In the genomic region with DNA sequence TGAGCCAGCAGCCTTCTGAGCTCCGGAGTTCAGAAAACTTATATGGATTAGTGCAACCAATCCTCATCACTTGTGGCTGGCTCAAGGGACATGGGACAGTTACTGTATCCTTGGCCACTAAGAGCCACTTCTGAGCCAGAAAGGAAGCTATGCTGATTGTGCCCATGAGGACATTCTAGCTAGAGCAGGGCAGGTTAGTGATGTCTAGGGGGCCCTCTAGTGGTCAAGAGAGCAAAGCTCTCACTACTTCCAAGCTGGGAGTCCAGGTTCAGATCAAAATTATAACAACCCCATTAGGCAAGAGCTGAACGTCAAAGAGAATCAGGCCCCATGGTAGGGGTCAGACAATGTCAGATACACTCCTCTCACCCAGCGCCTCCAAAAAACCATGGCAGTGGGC, we compare ENCODE assay signal across 8 mouse cellular contexts. TPM values are rescaled to one million over a fixed set of nuclear protein-coding genes. Genes with fewer than 3 reads are reported as not detected.
A peak's percentile ranks its signal among the peaks of the same experiment; 100 is the strongest.
DNase-seq lines count a peak whose midpoint lies in the region; ATAC-seq and TF ChIP-seq lines count a peak whose summit lies in the region.

No protein-coding gene starts in this region.

- no peak overlapping the region for H3K4me3 ChIP-seq in ES-Bruce4 (ENCODE audit: low read depth, low read length)
- H3K4me3 ChIP-seq in kidney, embryonic 15.5 days (replicated peaks), result no peak overlapping the region
- no peak overlapping the region for H3K4me3 ChIP-seq in liver, postnatal 0 days (ENCODE audit: low read depth, low read length)

- no peaks in the 10 kb centered on the region for H3K9me3 ChIP-seq in ES-Bruce4 (replicated peaks; ENCODE audit: control insufficient read depth, insufficient read depth, low read length, poor library complexity, severe bottlenecking)
- H3K9me3 ChIP-seq in kidney, embryonic 15.5 days (replicated peaks), result no peaks in the 10 kb centered on the region
- H3K9me3 ChIP-seq in liver, postnatal 0 days (ENCODE audit: low read length), result no peaks in the 10 kb centered on the region

- TF ChIP-seq EP300 in ES-Bruce4 (IDR thresholded peaks at IDR 0.05; ENCODE audit: insufficient read depth, low read depth, low read length), result no peak
- TF ChIP-seq EP300 in liver, postnatal 0 days (IDR thresholded peaks at IDR 0.05; ENCODE audit: low read depth), result no peak

- no peak for TF ChIP-seq POLR2A in ES-Bruce4 (IDR thresholded peaks at IDR 0.05; ENCODE audit: insufficient read depth, low read length)

- H3K27me3 ChIP-seq in ES-Bruce4 (ENCODE audit: control insufficient read depth, insufficient read depth, low read length, poor library complexity, severe bottlenecking), result no peaks in the 10 kb centered on the region
- no peaks in the 10 kb centered on the region for H3K27me3 ChIP-seq in kidney, embryonic 15.5 days
- H3K27me3 ChIP-seq in liver, postnatal 0 days (ENCODE audit: insufficient read depth, low read length), result no peaks in the 10 kb centered on the region

- ATAC-seq in frontal cortex, adult (ENCODE audit: low TSS enrichment), result peak; percentile 90
- 0 out of 2 replicates have a peak, but pooled peaks have one; percentile 40 for ATAC-seq in kidney, embryonic 15.5 days (replicated peaks; ENCODE audit: low FRiP score)
- peak; percentile 62; the same call in 1 of the 2 replicates for ATAC-seq in liver, postnatal 0 days

- no peak overlapping the region for H3K9ac ChIP-seq in ES-Bruce4 (ENCODE audit: low read depth, poor library complexity, severe bottlenecking)
- H3K9ac ChIP-seq in kidney, embryonic 15.5 days, result no peak overlapping the region
- no peak overlapping the region for H3K9ac ChIP-seq in liver, postnatal 0 days (replicated peaks)

- peak; percentile 47 for TF ChIP-seq CTCF in ES-Bruce4 (IDR thresholded peaks at IDR 0.05; ENCODE audit: low read depth, low read length)
- TF ChIP-seq CTCF in liver, postnatal 0 days (IDR thresholded peaks at IDR 0.05; ENCODE audit: low read depth), result peak; percentile 86

- H3K4me1 ChIP-seq in ES-Bruce4 (ENCODE audit: control insufficient read depth, insufficient read depth, low read length), result no peaks in the 10 kb centered on the region
- no peaks in the 10 kb centered on the region for H3K4me1 ChIP-seq in kidney, embryonic 15.5 days
- H3K4me1 ChIP-seq in liver, postnatal 0 days (ENCODE audit: insufficient read depth), result no peaks in the 10 kb centered on the region

- H3K36me3 ChIP-seq in ES-Bruce4 (ENCODE audit: control insufficient read depth, insufficient read depth, low read length, poor library complexity, severe bottlenecking), result no peaks in the 10 kb centered on the region
- H3K36me3 ChIP-seq in kidney, embryonic 15.5 days, result no peaks in the 10 kb centered on the region
- H3K36me3 ChIP-seq in liver, postnatal 0 days (replicated peaks; ENCODE audit: insufficient read depth, low read length), result no peaks in the 10 kb centered on the region

- WGBS in kidney, embryonic 15.5 days, result 47% methylated on average over 3 of the region's 3 CpGs
- WGBS in liver, postnatal 0 days (ENCODE audit: insufficient replicate concordance), result 40% methylated on average over 3 of the region's 3 CpGs

- no peak overlapping the region for H3K27ac ChIP-seq in ES-Bruce4 (ENCODE audit: insufficient read depth, low read length)
- H3K27ac ChIP-seq in kidney, embryonic 15.5 days, result no peak overlapping the region
- no peak overlapping the region for H3K27ac ChIP-seq in liver, postnatal 0 days (ENCODE audit: low read depth)

- no peak overlapping the region for H3K4me2 ChIP-seq in kidney, embryonic 15.5 days
- H3K4me2 ChIP-seq in liver, postnatal 0 days (ENCODE audit: low read depth, low read length), result no peak overlapping the region

- DNase-seq in 416B (ENCODE audit: low read depth), result peak; percentile 79
- peak; percentile 37 for DNase-seq in cerebellum, adult 11-12 months
- peak; percentile 54 for DNase-seq in liver, postnatal 0 days
- DNase-seq in retina, adult 2 months (ENCODE audit: low read depth, low spot score), result peak; percentile 50
- DNase-seq in ovary, postnatal 10 days (ENCODE audit: low spot score), result no peak

RNA-seq across cellular contexts. Expression of a gene that starts 33.0 kb away (rescaled TPM):
- 1.0 and 1.2 TPM in 2 replicates for polyA plus RNA-seq in ES-Bruce4 (2011; ENCODE audit: insufficient read depth, insufficient read length, low read depth, missing spikeins)
- 0.62 and 1.0 TPM in 2 replicates for polyA plus RNA-seq in kidney, embryonic 15.5 days (2015; fragmentation: Nextera tagmentation; extraction: Ambion mirVana)
- 0.06 TPM in 1 of 2 replicates, not detected in the other for polyA plus RNA-seq in liver, postnatal 0 days (2015; fragmentation: Nextera tagmentation; extraction: Ambion mirVana)

RNA-seq across cellular contexts. Expression of a gene that starts 37.7 kb away (rescaled TPM):
- 8.4 and 8.9 TPM in 2 replicates for polyA plus RNA-seq in ES-Bruce4 (2011; ENCODE audit: insufficient read depth, insufficient read length, low read depth, missing spikeins)
- polyA plus RNA-seq in kidney, embryonic 15.5 days (2015; fragmentation: Nextera tagmentation; extraction: Ambion mirVana), result 9.5 and 11.8 TPM in 2 replicates
- polyA plus RNA-seq in liver, postnatal 0 days (2015; fragmentation: Nextera tagmentation; extraction: Ambion mirVana), result 2.7 TPM in 2 replicates

Comparison
In these comparisons a context has a peak if more than half of its experiments do, and no peak if none do; other contexts are left out.
1. ATAC-seq: peak in every context shown above with its lines; median percentile 90 in frontal cortex, adult; 62 in liver, postnatal 0 days; 40 in kidney, embryonic 15.5 days.